Mouse (Mus musculus) thymus, adult 2 months (tissue): ENCODE measurements around the gene Tbc1d2. TPM values are rescaled to one million over a fixed set of nuclear protein-coding genes. Genes with fewer than 3 reads are reported as not detected.
"Not testable (repeated sequence)": the region's sequence is repeated elsewhere in the genome, so short reads cannot be mapped to it uniquely, and the experiment has no call there.

Source experiments
- DNase-seq: peaks from one replicate; pipeline ENCODE4 v3.0.0; 2021
- H3K27ac ChIP-seq: fragments of 200-500 bp; 2 replicates; pipeline ENCODE4 v1.5.1; 2012; ENCODE audit warnings: low read length, control low read depth; ENCODE audit not compliant: control insufficient read depth, insufficient read depth
- H3K27me3 ChIP-seq: fragments of 200-500 bp; 2 replicates; pipeline ENCODE4 v1.6.1; 2012; ENCODE audit warnings: mild to moderate bottlenecking, low read length, moderate library complexity, mixed read lengths; ENCODE audit not compliant: control insufficient read depth, insufficient read depth
- H3K36me3 ChIP-seq: fragments of 200-500 bp; 2 replicates; pipeline ENCODE4 v1.6.1; 2012; ENCODE audit warnings: mild to moderate bottlenecking, low read length, moderate library complexity; ENCODE audit not compliant: control insufficient read depth, insufficient read depth
- H3K4me1 ChIP-seq: fragments of 200-500 bp; replicated peaks from 2 replicates; pipeline ENCODE4 v1.6.1; 2012; ENCODE audit warnings: low read length; ENCODE audit not compliant: control insufficient read depth, insufficient read depth
- H3K4me3 ChIP-seq: fragments of 200-500 bp; 2 replicates; pipeline ENCODE4 v1.5.1; 2012; ENCODE audit warnings: mild to moderate bottlenecking, low read length, control low read depth, moderate library complexity; ENCODE audit not compliant: control insufficient read depth, insufficient read depth
- CTCF ChIP-seq: fragments of 200-500 bp; IDR thresholded peaks from 2 replicates; pipeline ENCODE4 v1.5.1; 2012; ENCODE audit warnings: mild to moderate bottlenecking, control low read depth, low read length, moderate library complexity, borderline replicate concordance; ENCODE audit not compliant: control insufficient read depth, poor library complexity, insufficient read depth; ENCODE audit errors: extremely low read depth
- POLR2A ChIP-seq: fragments of 200-500 bp; IDR thresholded peaks from 2 replicates; pipeline ENCODE4 v1.6.1; 2012; ENCODE audit warnings: mild to moderate bottlenecking, low read length, control low read depth, moderate library complexity; ENCODE audit not compliant: control insufficient read depth, poor library complexity, insufficient read depth; ENCODE audit errors: extremely low read depth
- WGBS: fragments of 180-500 bp; shearing (Covaris S2); methylation state at CpG from one replicate; pipeline ENCODE4 v1.1.7; 2018; 5-methylcytosine and 5-hydroxymethylcytosine counted together
- polyA plus RNA-seq: library from polyadenylated mRNA; depleted of rRNA; stranded (reverse); fragments of >200 nt; gene quantifications from 2 replicates; pipeline ENCODE4 v1.2.3, GENCODE M21; 2012

The Tbc1d2 gene
- polyA plus RNA-seq, 1 experiment, result 2.0 TPM

- Histone ChIP-seq H3K4me1 (no peaks in the 10 kb centered on the region; the same call in 1 of the 2 replicates), H3K36me3 (no peaks in the 10 kb centered on the region), H3K27ac (no peak overlapping the region), H3K27me3 (no peaks in the 10 kb centered on the region), H3K4me3 (no peak overlapping the region)
- WGBS, result 62% methylated on average over 16 of the region's 16 CpGs
- no peak for DNase-seq
- no peak for TF ChIP-seq POLR2A
- no peak for TF ChIP-seq CTCF
These were observed 14.1 kb downstream of the Tbc1d2 start for GRCm38 (mm10) chr4:46635702-46636430.

- Histone ChIP-seq H3K4me3 (no peak overlapping the region), H3K36me3 (no peaks in the 10 kb centered on the region), H3K4me1 (no peaks in the 10 kb centered on the region; the same call in 1 of the 2 replicates), H3K27me3 (no peaks in the 10 kb centered on the region), H3K27ac (no peak overlapping the region)
- 91% methylated on average over 6 of the region's 6 CpGs for WGBS
- no peak for DNase-seq
- no peak for TF ChIP-seq CTCF
- no peak for TF ChIP-seq POLR2A
These were observed 15.1 kb downstream of the Tbc1d2 start for GRCm38 (mm10) chr4:46634881-46635280.

- 95% methylated on average over 6 of the region's 6 CpGs for WGBS
- H3K4me1 ChIP-seq, H3K27ac ChIP-seq, DNase-seq, H3K36me3 ChIP-seq, H3K4me3 ChIP-seq, H3K27me3 ChIP-seq: not testable (repeated sequence)
These were observed 16.4 kb downstream of the Tbc1d2 start for GRCm38 (mm10) chr4:46633565-46633964.

GRCm38 (mm10) chr4:46632465-46632864, 17.5 kb downstream of the Tbc1d2 start:
- no peaks in the 10 kb centered on the region for H3K27me3 ChIP-seq
- no peak overlapping the region for H3K27ac ChIP-seq
- 70% methylated on average over 2 of the region's 2 CpGs for WGBS
- TF ChIP-seq CTCF (no peak), POLR2A (no peak)
- H3K36me3 ChIP-seq, result no peaks in the 10 kb centered on the region
- H3K4me3 ChIP-seq, result no peak overlapping the region
- DNase-seq, result no peak
- no peaks in the 10 kb centered on the region; the same call in 1 of the 2 replicates for H3K4me1 ChIP-seq

GRCm38 (mm10) chr4:46630390-46630789, 19.6 kb downstream of the Tbc1d2 start:
- Histone ChIP-seq H3K4me3 (no peak overlapping the region), H3K27me3 (no peaks in the 10 kb centered on the region), H3K4me1 (no peaks in the 10 kb centered on the region; the same call in 1 of the 2 replicates), H3K36me3 (no peaks in the 10 kb centered on the region), H3K27ac (no peak overlapping the region)
- DNase-seq, result peak; percentile 20
- TF ChIP-seq POLR2A, result no peak
- TF ChIP-seq CTCF, result no peak
- 46% methylated on average over 9 of the region's 9 CpGs for WGBS

GRCm38 (mm10) chr4:46628873-46629272, 21.1 kb downstream of the Tbc1d2 start:
- Histone ChIP-seq H3K27ac (no peak overlapping the region), H3K4me3 (no peak overlapping the region), H3K27me3 (no peaks in the 10 kb centered on the region), H3K36me3 (no peaks in the 10 kb centered on the region), H3K4me1 (no peaks in the 10 kb centered on the region; the same call in 1 of the 2 replicates)
- DNase-seq, result no peak
- WGBS, result 92% methylated on average over 9 of the region's 9 CpGs
- TF ChIP-seq CTCF (no peak), POLR2A (no peak)

GRCm38 (mm10) chr4:46628081-46628480, 21.9 kb downstream of the Tbc1d2 start:
- H3K27me3 ChIP-seq, result no peaks in the 10 kb centered on the region
- no peak overlapping the region for H3K27ac ChIP-seq
- DNase-seq, result no peak
- no peak for TF ChIP-seq POLR2A
- TF ChIP-seq CTCF, result no peak
- no peaks in the 10 kb centered on the region for H3K36me3 ChIP-seq
- H3K4me3 ChIP-seq, result no peak overlapping the region
- 84% methylated on average over 11 of the region's 11 CpGs for WGBS
- no peaks in the 10 kb centered on the region; the same call in 1 of the 2 replicates for H3K4me1 ChIP-seq
